8 mouse cellular contexts compared by ENCODE assay signal in the genomic region with DNA sequence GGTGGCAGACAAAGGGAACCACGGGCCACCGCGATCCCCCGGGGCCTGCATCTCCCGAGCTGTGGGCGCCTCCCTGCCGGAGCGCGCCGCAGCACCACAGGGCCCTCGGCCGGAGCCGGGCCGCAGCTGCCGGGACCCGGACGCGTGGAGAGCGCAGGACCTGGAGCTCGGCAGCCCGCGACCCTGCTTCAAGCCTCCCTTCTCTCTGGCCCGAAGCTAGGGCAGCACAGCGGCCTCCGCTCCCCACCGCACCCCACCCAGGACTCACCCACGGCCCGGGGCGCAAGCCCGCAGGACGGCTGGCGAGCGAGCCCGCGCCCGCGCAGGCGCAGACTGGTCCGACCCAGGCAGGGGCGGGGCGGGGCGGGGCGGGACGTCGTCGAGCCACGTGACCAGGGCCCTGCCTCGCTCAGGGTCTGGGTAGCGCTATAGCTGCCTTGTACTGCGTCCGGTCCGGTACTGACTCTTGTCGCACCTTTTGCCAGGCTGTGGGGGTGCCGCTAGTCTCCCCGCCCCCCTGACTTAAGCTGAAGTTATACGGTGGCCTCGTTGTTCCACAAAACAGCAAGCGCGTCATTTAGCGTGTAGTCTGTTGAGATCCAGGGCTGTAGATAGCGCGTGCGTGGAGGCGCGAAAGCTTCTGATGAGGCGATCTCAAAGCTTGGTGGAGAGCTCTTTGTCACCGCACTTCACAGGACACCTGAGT. TPM values are rescaled to one million over a fixed set of nuclear protein-coding genes. Genes with fewer than 3 reads are reported as not detected.
DNase-seq lines count a peak whose midpoint lies in the region; ATAC-seq lines count a peak whose summit lies in the region.

A gene (minus strand): TSS at position 340 of the 706 bp plus-strand sequence.

- ATAC-seq in hindbrain, embryonic 11.5 days (ENCODE audit: low FRiP score): peak; percentile 95

- WGBS in hindbrain, embryonic 11.5 days: 2% methylated on average over 45 of the region's 67 CpGs

- peaks cover 3% of the 10 kb centered on the region; the same call in 1 of the 2 replicates for H3K36me3 ChIP-seq in hindbrain, embryonic 11.5 days (ENCODE audit: control insufficient read depth, insufficient read depth, low read length)

- peak within 1 kb of the TSS; percentile 88 for H3K4me3 ChIP-seq in hindbrain, embryonic 11.5 days (ENCODE audit: low read depth, low read length)

- DNase-seq in Muller cell, postnatal 12 days (ENCODE audit: inconsistent ontology term): peak; percentile 94
- DNase-seq in cerebellum, adult 9-11 months: peak; percentile 91
- DNase-seq in frontal cortex, adult 2 months (ENCODE audit: extremely low spot score in 1 of 2, low spot score in 1 of 2): peak; percentile 78 to 87
- DNase-seq in hindbrain, embryonic 11.5 days (ENCODE audit: low spot score): peak; percentile 94
- peak; percentile 82 to 87 for DNase-seq in layer of hippocampus, postnatal 14 days (ENCODE audit: low spot score in 2 of 2)
- peak; percentile 84 for DNase-seq in lung, postnatal 14 days
- peak; percentile 84 for DNase-seq in retina, adult 2 months (ENCODE audit: low read depth, low spot score)
- DNase-seq in thymus, postnatal 36 days: peak; percentile 84 to 87

- H3K4me2 ChIP-seq in hindbrain, embryonic 11.5 days (replicated peaks; ENCODE audit: low read depth, low read length): peak within 1 kb of the TSS; percentile 78

- H3K9ac ChIP-seq in hindbrain, embryonic 11.5 days (ENCODE audit: low read depth, low read length): peak within 1 kb of the TSS; percentile 93

- H3K27ac ChIP-seq in hindbrain, embryonic 11.5 days (ENCODE audit: low read depth, low read length): peak within 1 kb of the TSS; percentile 93

- H3K9me3 ChIP-seq in hindbrain, embryonic 11.5 days (ENCODE audit: control insufficient read depth, low read length): no peaks in the 10 kb centered on the region

- no peaks in the 10 kb centered on the region for H3K4me1 ChIP-seq in hindbrain, embryonic 11.5 days (replicated peaks; ENCODE audit: control insufficient read depth, insufficient read depth, low read length)

- H3K27me3 ChIP-seq in hindbrain, embryonic 11.5 days (ENCODE audit: control insufficient read depth, insufficient read depth, low read length): no peaks in the 10 kb centered on the region

RNA-seq across cellular contexts. Expression of the gene that starts here (rescaled TPM):
- 89.2 and 91.7 TPM in 2 replicates for polyA plus RNA-seq in frontal cortex, adult 2 months (2012; rRNA removed)
- polyA plus RNA-seq in hindbrain, embryonic 11.5 days (2014; fragmentation: Nextera tagmentation; extraction: Ambion mirVana): 67.1 and 73.3 TPM in 2 replicates
- 100 to 1,000 TPM; 117 to 126 TPM for total RNA-seq in layer of hippocampus, postnatal 14 days (2021)

Comparison
In these comparisons a context has a peak if more than half of its experiments do, and no peak if none do; other contexts are left out.
1. Peak in every context shown above with its lines: DNase-seq, ATAC-seq, H3K4me3 ChIP-seq and H3K27ac ChIP-seq.